Mouse (Mus musculus): Measurements from ENCODE around the gene Faf2. TPM values are rescaled to one million over a fixed set of nuclear protein-coding genes. Genes with fewer than 3 reads are reported as not detected.

Gene Faf2
- polyA plus RNA-seq, 1 experiment from 2014 or later: 35.3 TPM

GRCm38 (mm10) chr13:54650461-54650860 is 28.9 kb downstream of the Faf2 start:
- Histone ChIP-seq H3K9ac (no peak overlapping the region), H3K4me1 (no peaks in the 10 kb centered on the region), H3K27me3 (replicated peaks) (no peaks in the 10 kb centered on the region), H3K4me3 (no peak overlapping the region), H3K27ac (no peak overlapping the region), H3K9me3 (replicated peaks) (no peaks in the 10 kb centered on the region), H3K36me3 (peaks cover 100% of the 10 kb centered on the region), H3K4me2 (no peak overlapping the region)
- ATAC-seq: no peak
- WGBS (ENCODE audit: insufficient replicate concordance): 89% methylated on average over 3 of the region's 3 CpGs

GRCm38 (mm10) chr13:54660877-54661276 is 39.3 kb downstream of the Faf2 start:
- Histone ChIP-seq H3K9ac (no peak overlapping the region), H3K27me3 (replicated peaks) (no peaks in the 10 kb centered on the region), H3K9me3 (replicated peaks) (no peaks in the 10 kb centered on the region), H3K4me3 (no peak overlapping the region), H3K27ac (no peak overlapping the region), H3K4me2 (no peak overlapping the region), H3K36me3 (peaks cover 79% of the 10 kb centered on the region), H3K4me1 (no peaks in the 10 kb centered on the region)
- no peak for ATAC-seq
- 83% methylated on average over 5 of the region's 5 CpGs for WGBS (ENCODE audit: insufficient replicate concordance)

GRCm38 (mm10) chr13:54661358-54661757 is 39.8 kb downstream of the Faf2 start:
- WGBS (ENCODE audit: insufficient replicate concordance): 85% methylated on average over 12 of the region's 12 CpGs
- no peaks in the 10 kb centered on the region for H3K27me3 ChIP-seq (replicated peaks)
- no peak overlapping the region for H3K4me2 ChIP-seq
- H3K36me3 ChIP-seq: peaks cover 74% of the 10 kb centered on the region
- no peak overlapping the region for H3K4me3 ChIP-seq
- no peak overlapping the region for H3K27ac ChIP-seq
- no peaks in the 10 kb centered on the region for H3K4me1 ChIP-seq
- ATAC-seq: no peak
- no peak overlapping the region for H3K9ac ChIP-seq
- H3K9me3 ChIP-seq (replicated peaks): no peaks in the 10 kb centered on the region

GRCm38 (mm10) chr13:54663999-54664398 is 42.4 kb downstream of the Faf2 start:
- H3K9me3 ChIP-seq (replicated peaks): no peaks in the 10 kb centered on the region
- H3K36me3 ChIP-seq: peaks cover 57% of the 10 kb centered on the region
- H3K4me1 ChIP-seq: no peaks in the 10 kb centered on the region
- no peak for ATAC-seq
- no peak overlapping the region for H3K4me2 ChIP-seq
- no peak overlapping the region for H3K9ac ChIP-seq
- WGBS (ENCODE audit: insufficient replicate concordance): 74% methylated on average over 4 of the region's 4 CpGs
- H3K27me3 ChIP-seq (replicated peaks): no peaks in the 10 kb centered on the region
- no peak overlapping the region for H3K27ac ChIP-seq
- no peak overlapping the region for H3K4me3 ChIP-seq

GRCm38 (mm10) chr13:54664509-54664908 is 42.9 kb downstream of the Faf2 start:
- H3K27ac ChIP-seq: no peak overlapping the region
- no peaks in the 10 kb centered on the region for H3K9me3 ChIP-seq (replicated peaks)
- peaks cover 51% of the 10 kb centered on the region for H3K36me3 ChIP-seq
- no peaks in the 10 kb centered on the region for H3K27me3 ChIP-seq (replicated peaks)
- H3K4me1 ChIP-seq: no peaks in the 10 kb centered on the region
- WGBS (ENCODE audit: insufficient replicate concordance): 77% methylated on average over 1 of the region's 1 CpGs
- ATAC-seq: no peak
- H3K4me2 ChIP-seq: no peak overlapping the region
- H3K9ac ChIP-seq: no peak overlapping the region
- H3K4me3 ChIP-seq: no peak overlapping the region

GRCm38 (mm10) chr13:54665062-54665461 is 43.5 kb downstream of the Faf2 start:
- H3K27me3 ChIP-seq (replicated peaks): no peaks in the 10 kb centered on the region
- no peaks in the 10 kb centered on the region for H3K9me3 ChIP-seq (replicated peaks)
- WGBS (ENCODE audit: insufficient replicate concordance): 80% methylated on average over 7 of the region's 7 CpGs
- no peak overlapping the region for H3K4me3 ChIP-seq
- H3K9ac ChIP-seq: no peak overlapping the region
- no peaks in the 10 kb centered on the region for H3K4me1 ChIP-seq
- no peak overlapping the region for H3K4me2 ChIP-seq
- H3K36me3 ChIP-seq: peaks cover 48% of the 10 kb centered on the region
- H3K27ac ChIP-seq: no peak overlapping the region
- no peak for ATAC-seq

GRCm38 (mm10) chr13:54670491-54670890 is 48.9 kb downstream of the Faf2 start:
- Histone ChIP-seq H3K4me2 (no peak overlapping the region), H3K27me3 (replicated peaks) (no peaks in the 10 kb centered on the region), H3K27ac (no peak overlapping the region), H3K9ac (no peak overlapping the region), H3K9me3 (replicated peaks) (no peaks in the 10 kb centered on the region), H3K4me3 (no peak overlapping the region), H3K36me3 (peaks cover 9% of the 10 kb centered on the region), H3K4me1 (no peaks in the 10 kb centered on the region)
- WGBS (ENCODE audit: insufficient replicate concordance): 59% methylated on average over 2 of the region's 2 CpGs
- no peak for ATAC-seq

GRCm38 (mm10) chr13:54675895-54676590 is 54.5 kb downstream of the Faf2 start:
- no peak for ATAC-seq

GRCm38 (mm10) chr13:54678263-54678662 is 56.7 kb downstream of the Faf2 start:
- H3K27me3 ChIP-seq (replicated peaks): no peaks in the 10 kb centered on the region
- WGBS (ENCODE audit: insufficient replicate concordance): 84% methylated on average over 4 of the region's 4 CpGs
- H3K4me2 ChIP-seq: no peak overlapping the region
- peaks cover 51% of the 10 kb centered on the region for H3K36me3 ChIP-seq
- H3K27ac ChIP-seq: peak overlapping the region; percentile 37; the same call in 1 of the 2 replicates
- H3K9me3 ChIP-seq (replicated peaks): no peaks in the 10 kb centered on the region
- H3K4me3 ChIP-seq: no peak overlapping the region
- ATAC-seq: no peak
- H3K4me1 ChIP-seq: peaks cover 47% of the 10 kb centered on the region
- no peak overlapping the region for H3K9ac ChIP-seq

More at GRCm38 (mm10) chr13:54675895-54676590, 54.5 kb downstream of the Faf2 start:
- Histone ChIP-seq H3K4me3 (no peak overlapping the region), H3K36me3 (peaks cover 29% of the 10 kb centered on the region), H3K4me2 (no peak overlapping the region), H3K27ac (0 out of 2 replicates have a peak overlapping the region, but pooled peaks have one; percentile 21), H3K9me3 (replicated peaks) (no peaks in the 10 kb centered on the region), H3K27me3 (replicated peaks) (no peaks in the 10 kb centered on the region), H3K4me1 (peaks cover 31% of the 10 kb centered on the region), H3K9ac (no peak overlapping the region)
- WGBS (ENCODE audit: insufficient replicate concordance): 66% methylated on average over 11 of the region's 11 CpGs

- H3K9me3 ChIP-seq (replicated peaks): no peaks in the 10 kb centered on the region
- H3K4me3 ChIP-seq: peak overlapping the region; percentile 45
- H3K4me2 ChIP-seq: peak overlapping the region; percentile 69
- H3K4me1 ChIP-seq: peaks cover 63% of the 10 kb centered on the region
- H3K9ac ChIP-seq: peak overlapping the region; percentile 66
- H3K27me3 ChIP-seq (replicated peaks): no peaks in the 10 kb centered on the region
- peak overlapping the region; percentile 93 for H3K27ac ChIP-seq
- ATAC-seq: peak; percentile 98
- WGBS (ENCODE audit: insufficient replicate concordance): 50% methylated on average over 17 of the region's 17 CpGs
- peaks cover 70% of the 10 kb centered on the region for H3K36me3 ChIP-seq
These were observed 58.7 kb downstream of the Faf2 start for GRCm38 (mm10) chr13:54680184-54680853.

GRCm38 (mm10) chr13:54681291-54681690 is 59.7 kb downstream of the Faf2 start:
- Histone ChIP-seq H3K4me2 (peak overlapping the region; percentile 69), H3K4me3 (peak overlapping the region; percentile 45)
- WGBS (ENCODE audit: insufficient replicate concordance): 39% methylated on average over 8 of the region's 8 CpGs

GRCm38 (mm10) chr13:54683301-54683700 is 61.7 kb downstream of the Faf2 start:
- H3K27ac ChIP-seq: peak overlapping the region; percentile 45; the same call in 1 of the 2 replicates
- WGBS (ENCODE audit: insufficient replicate concordance): 87% methylated on average over 3 of the region's 3 CpGs
- peaks cover 69% of the 10 kb centered on the region for H3K36me3 ChIP-seq

More at GRCm38 (mm10) chr13:54681291-54681690, 59.7 kb downstream of the Faf2 start:
- Histone ChIP-seq H3K9ac (peak overlapping the region; percentile 66), H3K9me3 (replicated peaks) (no peaks in the 10 kb centered on the region), H3K27ac (peak overlapping the region; percentile 93), H3K36me3 (peaks cover 72% of the 10 kb centered on the region), H3K4me1 (peaks cover 67% of the 10 kb centered on the region), H3K27me3 (replicated peaks) (no peaks in the 10 kb centered on the region)
- no peak for ATAC-seq

More at GRCm38 (mm10) chr13:54683301-54683700, 61.7 kb downstream of the Faf2 start:
- no peak overlapping the region for H3K4me2 ChIP-seq
- H3K9me3 ChIP-seq (replicated peaks): no peaks in the 10 kb centered on the region
- H3K4me3 ChIP-seq: no peak overlapping the region
- H3K27me3 ChIP-seq (replicated peaks): no peaks in the 10 kb centered on the region
- H3K4me1 ChIP-seq: peaks cover 74% of the 10 kb centered on the region
- no peak for ATAC-seq
- no peak overlapping the region for H3K9ac ChIP-seq

All from liver, embryonic 12.5 days (tissue).